Mouse (Mus musculus) adrenal gland, postnatal 14 days (tissue): ENCODE results near the gene Iapp. TPM values are rescaled to one million over a fixed set of nuclear protein-coding genes. Genes with fewer than 3 reads are reported as not detected.

ENCODE experiments used
- total RNA-seq: library from RNA; stranded (reverse); gene quantifications from 2 replicates; pipeline ENCODE4 v1.2.3, GENCODE M21; 2021

Iapp gene
- total RNA-seq, 1 experiment from 2014 or later = not detected

Other genes with a start within 250 kb of the Iapp start
- not detected in 2 replicates for gene Slco1a6, start 89.9 kb upstream of the Iapp start, total RNA-seq
- gene Slco1a5, start 24.6 kb downstream of the Iapp start, total RNA-seq = not detected in 2 replicates
- 11.9 and 12.6 TPM in 2 replicates for gene Pyroxd1, start 47.2 kb downstream of the Iapp start, total RNA-seq
- 15.5 and 19.2 TPM in 2 replicates for gene Recql, start 88.7 kb downstream of the Iapp start, total RNA-seq
- gene Golt1b, start 88.8 kb downstream of the Iapp start, total RNA-seq = 32.9 and 33.3 TPM in 2 replicates
- 1.2 TPM in 1 of 2 replicates, not detected in the other for gene Spx, start 115.0 kb downstream of the Iapp start, total RNA-seq
- 4.3 and 15.7 TPM in 2 replicates for gene Gys2, start 174.7 kb downstream of the Iapp start, total RNA-seq
- 446 and 476 TPM in 2 replicates for gene Ldhb, start 209.5 kb downstream of the Iapp start, total RNA-seq